Mouse (Mus musculus) activated CD4-positive, CD25-positive, alpha-beta regulatory T cell, adult 4 months (primary cell): Measurements from ENCODE around the gene BC004004. TPM values are rescaled to one million over a fixed set of nuclear protein-coding genes. Genes with fewer than 3 reads are reported as not detected.

Source experiments
- ATAC-seq: one replicate; pipeline ENCODE4 v1.8.0; 2017
- polyA plus RNA-seq, 2 experiments: library from polyadenylated mRNA; unstranded; fragments of 100-300 nt; shearing (Covaris generic); gene quantifications; one replicate each; pipeline ENCODE4 v1.2.1; 2017

Gene BC004004
- polyA plus RNA-seq, 2 experiments from 2014 or later: 125 to 132 TPM

DNA sequence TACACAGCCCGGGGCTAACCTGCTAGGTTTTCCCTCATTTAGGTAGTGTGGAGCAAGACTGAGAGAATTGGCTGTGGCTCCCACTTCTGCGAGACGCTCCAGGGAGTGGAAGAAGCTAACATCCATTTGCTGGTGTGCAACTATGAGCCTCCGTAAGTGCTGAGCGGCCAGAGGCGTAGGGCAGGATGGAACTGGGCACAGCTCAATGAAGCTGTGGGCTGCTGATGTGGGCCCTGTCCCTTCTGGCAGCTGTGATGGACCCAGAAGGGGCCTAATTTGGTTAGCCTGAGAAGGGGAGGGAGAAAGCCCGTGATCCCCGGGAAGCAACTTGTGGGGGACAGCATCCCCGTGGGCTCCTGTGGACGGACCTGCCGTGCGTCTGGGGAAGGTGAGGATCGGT is 57.2 kb downstream of the BC004004 start:
- no peak for ATAC-seq

DNA sequence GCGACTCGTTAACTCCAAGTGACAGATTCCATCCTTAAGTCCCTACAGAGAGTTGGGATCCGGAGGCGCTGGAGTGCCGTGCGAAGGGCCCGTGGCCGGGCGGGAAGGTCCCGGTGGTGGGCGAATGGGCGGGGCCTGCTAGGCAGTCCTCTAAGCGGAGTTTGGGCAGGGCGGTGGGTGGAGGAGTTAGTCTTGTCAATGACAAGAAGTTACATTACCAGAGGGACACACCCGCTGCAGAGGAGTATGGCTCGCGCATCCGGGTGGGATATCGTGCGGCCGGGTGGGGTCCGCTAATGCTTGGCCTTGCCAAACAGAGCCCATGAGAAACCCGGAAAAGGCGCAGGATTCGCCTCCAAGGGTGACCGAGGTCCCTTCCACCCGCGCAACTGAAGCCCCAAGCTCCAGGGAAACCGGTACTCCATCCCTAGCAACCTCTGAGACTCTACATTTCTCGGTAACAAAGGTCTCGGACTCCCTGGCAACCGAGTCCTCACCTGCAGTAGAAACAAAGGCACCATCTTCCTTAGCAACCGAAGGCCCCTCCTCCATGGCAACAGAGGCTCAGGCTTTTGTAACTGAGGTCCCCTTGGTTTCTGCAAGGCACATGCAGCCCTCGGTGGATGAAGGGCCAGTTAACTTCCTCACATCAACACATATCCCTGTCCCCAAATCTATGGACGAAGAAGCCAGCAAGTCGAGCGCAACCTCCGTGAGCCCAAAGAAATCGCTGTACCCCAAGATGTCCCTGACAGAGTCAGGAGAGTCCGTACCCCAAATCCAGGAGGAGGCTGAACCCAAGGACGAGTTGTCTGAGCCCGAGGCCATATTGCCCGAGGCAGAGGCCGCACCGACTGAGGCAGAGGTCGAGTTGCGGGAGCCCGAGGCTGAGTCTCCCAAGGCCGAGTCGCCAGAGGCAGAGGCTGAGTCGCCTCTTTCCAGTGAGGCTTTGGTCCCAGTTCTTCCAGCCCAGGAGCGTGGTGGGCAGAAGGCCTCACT is 58.2 kb downstream of the BC004004 start:
- no peak for ATAC-seq

- no peak for ATAC-seq
Observed at GRCm38 (mm10) chr17:29327691-29328090, 59.1 kb downstream of the BC004004 start.

- no peak for ATAC-seq
Observed at GRCm38 (mm10) chr17:29330221-29330620, 61.6 kb downstream of the BC004004 start.

DNA sequence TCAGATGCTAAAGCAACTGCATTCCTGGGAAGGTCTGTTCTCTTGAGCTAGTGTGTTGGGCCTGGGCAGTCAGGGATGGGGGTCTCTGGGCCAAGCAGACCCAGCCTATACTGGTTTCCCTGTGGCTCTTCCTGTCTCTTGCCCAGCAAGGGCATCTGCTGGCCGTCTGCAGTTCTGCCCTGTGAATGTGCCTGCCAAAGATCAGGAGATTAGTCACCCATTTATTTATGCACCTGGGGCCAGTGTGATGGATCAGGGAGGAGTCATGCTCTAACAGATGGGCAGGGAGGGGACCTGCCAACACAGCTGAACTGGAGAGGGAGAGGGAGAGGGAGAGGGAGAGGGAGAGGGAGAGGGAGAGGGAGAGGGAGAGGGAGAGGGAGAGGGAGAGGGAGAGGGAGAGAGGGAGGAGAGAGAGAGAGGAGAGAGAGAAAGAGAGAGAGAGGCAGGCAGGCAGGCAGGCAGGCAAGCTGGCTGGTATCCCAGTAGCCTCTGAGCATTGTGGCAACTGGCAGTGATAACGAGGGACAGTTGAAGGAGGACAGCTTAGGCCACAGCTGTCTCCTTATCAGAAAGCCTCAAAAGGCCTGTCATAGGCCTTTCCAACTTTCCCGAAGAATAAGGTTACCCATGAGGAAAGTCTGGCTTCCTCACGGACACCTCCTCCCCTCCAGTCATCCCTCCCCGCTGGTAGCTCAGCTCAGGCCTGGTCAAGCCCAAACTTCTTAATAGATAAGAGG is 62.3 kb downstream of the BC004004 start:
- ATAC-seq: no peak

DNA sequence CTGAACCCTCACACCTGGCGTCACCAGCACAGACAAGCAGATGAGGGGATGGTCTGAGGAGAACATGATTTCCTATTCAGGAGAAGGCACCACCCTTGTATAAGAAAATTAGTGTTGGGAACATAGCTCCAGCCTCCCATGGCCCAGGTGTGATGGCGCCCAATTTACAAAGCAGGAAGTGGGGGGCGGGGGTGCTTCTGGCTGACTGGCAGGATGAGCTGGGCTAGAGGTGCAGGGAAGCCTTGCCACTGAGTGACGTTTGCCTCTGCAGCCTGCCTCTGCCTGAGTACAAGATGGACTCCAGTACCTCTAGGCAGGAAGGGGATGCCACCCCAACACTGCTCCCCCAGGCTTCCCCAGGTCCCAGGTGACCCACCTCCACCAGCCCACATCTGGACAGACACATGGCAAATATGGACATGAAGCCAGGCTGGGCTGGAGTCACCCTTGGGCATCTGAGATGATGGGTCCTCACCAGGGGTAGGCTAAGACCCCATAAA is 63.6 kb downstream of the BC004004 start:
- no peak for ATAC-seq

GRCm38 (mm10) chr17:29336266-29336990 is 67.8 kb downstream of the BC004004 start:
- no peak for ATAC-seq

- no peak for ATAC-seq
Observed at GRCm38 (mm10) chr17:29337979-29338823, 69.6 kb downstream of the BC004004 start.

DNA sequence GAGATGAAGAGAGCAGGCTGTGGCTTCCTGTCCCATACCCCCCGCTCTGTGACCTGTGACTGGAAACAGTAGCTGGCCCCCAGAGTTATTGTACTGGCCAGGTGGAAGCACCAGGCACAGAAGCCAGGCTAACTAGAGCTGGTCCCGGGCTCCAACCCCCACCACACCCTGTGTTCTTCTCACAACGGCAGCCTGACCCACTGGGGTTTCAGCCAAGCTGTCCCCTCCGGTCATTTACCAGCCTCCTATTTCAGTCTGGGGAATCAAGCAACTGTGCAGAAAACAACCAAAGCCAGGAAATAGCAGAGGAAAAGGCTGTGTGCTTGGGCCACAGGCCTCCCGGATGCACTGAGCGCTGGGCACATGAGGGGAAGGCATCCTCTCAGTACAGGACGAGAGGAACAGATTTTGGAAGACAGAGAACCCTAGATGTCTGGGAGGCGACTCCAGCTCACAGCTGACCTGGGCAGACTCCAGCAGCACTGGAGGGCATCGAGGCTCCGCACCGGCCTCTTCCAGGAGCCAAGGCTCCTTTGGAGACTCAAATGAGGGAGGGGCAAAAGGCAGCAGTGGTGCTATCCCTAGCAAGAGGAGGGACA is 70.7 kb downstream of the BC004004 start:
- no peak for ATAC-seq

GRCm38 (mm10) chr17:29340406-29341261 is 72.0 kb downstream of the BC004004 start:
- ATAC-seq: no peak

DNA sequence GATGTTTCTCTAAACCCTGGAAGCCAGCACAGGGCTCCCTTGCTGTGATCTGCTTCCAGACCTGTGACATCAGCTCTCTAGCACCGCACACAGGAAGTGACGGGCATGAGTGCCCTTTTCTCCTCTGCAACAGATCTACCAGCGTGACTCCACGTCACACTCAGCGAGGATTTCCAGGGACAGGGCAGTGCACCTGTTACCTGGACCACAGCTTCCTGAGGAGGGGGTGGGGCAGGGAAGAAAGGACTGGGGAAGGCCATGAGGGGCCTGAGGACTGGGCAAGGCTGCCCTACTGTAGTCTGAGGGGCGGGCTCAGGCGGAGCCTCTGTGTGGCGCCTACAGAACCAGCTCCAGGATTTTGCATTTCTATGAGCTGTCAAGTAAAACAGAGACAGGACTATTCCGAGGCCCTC is 73.0 kb downstream of the BC004004 start:
- peak; percentile 66 for ATAC-seq

DNA sequence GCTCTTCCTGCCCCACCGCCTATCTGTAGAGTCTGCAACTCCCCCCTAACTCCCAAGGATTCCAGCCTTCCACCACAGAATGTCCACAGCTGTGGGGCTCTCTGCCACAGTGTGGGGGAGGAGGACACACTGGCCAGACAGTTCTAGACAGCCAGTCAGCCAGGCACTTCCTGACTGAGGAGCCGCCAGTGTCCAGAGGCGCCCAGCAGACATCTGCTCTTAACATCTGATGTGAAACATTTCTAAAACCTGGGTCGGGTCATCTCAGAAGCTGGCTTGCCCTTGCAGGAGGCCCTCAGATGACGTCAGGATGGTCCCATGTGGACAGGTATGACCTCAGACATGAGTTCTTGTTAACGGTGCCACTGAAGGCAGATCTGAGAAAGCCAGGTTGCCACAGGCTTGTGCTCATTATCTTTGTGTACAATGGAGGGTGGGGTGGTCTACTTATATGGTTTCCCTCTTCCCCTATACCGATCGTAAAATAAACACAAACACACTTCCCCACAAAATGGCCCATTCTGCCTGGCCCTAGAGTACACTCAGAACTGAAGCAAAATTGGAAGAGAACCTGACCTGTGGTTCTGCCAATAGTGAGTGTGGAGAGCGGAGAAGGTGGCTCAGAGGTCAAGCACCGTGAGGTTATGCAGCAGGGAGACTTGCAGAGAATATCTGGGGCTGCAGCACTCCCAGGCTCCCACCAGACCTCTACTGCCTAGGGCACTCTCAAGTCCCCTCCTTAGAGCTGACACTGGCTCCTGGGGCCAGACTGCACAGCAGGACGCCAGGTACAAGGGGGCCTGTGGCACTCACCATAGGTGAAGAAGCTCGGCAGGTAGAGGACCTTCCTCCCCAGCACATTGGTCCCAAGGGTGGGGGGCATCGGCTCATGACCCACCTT is 73.7 kb downstream of the BC004004 start:
- no peak for ATAC-seq

- no peak for ATAC-seq
Observed at GRCm38 (mm10) chr17:29343241-29343640, 74.7 kb downstream of the BC004004 start.

- no peak for ATAC-seq
Observed at GRCm38 (mm10) chr17:29345272-29345671, 76.7 kb downstream of the BC004004 start.

DNA sequence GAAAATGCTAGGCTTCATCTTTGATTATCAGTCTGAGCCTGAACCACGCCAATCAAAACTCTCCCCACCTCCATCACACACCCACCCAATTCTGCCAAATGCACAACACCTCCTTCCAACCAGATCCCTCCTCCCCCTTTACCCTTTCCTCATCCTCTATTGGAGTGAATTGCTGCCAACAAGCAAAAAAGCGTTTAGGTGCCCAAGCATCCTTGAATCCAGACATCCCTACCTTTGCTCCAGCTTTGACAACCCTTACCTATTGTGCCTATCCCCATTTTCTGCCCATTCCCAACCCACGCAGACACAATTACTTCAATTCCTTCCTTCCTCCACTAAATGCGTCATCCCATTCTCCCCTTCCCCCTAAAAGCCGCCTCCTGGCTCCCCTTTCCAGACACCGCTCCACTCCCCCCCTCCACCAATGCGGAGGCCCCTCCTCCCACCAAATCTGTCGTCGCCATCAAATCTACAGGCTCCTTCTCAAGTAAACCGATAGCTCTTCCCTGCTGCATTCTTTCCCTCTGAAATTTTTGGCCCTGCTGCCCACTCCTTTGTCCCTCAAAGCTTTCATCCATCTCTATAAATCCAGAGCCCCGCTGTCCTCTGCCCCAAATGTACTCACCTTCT is 78.0 kb downstream of the BC004004 start:
- ATAC-seq: no peak

DNA sequence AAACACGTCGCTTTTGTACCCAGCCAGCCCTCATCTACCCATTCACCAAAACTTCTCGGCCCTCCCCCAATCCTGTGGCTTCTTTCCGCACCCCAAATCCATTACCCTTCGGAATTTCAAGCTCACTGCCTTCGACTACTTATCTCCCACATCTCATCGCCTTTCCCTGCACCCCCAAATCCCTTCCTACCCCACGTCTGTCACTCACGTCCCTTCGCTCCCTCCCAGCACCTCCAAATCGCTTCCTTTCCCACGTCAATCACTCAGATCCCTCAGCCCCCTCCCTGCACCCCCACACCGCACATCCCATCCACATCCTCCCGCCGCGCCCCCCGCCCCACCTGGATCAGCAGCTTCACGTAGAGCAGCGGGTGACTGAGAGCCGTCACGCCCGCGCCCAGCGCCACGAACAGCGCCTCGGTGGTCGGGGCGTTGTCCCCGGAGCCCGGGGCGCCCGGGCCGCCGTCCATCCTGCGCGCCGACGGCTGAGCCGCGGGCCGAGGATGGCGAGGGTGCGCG is 78.6 kb downstream of the BC004004 start:
- ATAC-seq: peak; percentile 8

DNA sequence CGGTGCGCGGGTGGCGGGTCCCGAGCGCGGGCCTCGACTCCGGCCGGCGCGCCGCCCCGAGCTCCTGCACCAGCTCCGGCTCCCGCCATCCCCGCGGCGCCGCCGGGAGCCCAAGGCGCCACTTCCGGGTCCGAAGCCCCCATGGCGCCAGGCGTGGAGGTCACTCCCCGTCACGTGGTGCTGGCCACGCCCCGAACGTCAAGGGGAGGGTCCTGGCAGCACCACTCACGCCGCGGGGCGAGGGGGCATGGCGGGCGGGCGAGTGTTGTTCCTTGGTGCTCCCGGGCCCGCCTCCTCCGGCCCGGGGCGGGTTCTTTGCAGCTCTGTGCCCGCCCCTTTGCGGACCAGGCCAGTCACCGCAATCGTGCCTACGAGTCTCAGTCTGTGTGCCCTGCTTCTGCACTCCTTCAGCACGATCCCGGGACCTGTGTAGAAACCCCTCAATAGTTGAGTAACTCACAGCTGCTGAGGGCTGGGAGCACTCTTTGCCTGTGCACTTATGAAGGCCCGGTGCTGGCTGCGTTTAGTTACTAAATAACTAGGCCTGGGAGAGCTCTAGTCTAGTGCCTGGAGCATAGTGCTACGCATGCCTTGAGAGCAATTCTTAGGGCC is 79.2 kb downstream of the BC004004 start, which contains the start of gene Mtch1:
TSS of gene Mtch1 (minus strand) at position 290 of the 612 bp plus-strand sequence.
- peak; percentile 89 for ATAC-seq

DNA sequence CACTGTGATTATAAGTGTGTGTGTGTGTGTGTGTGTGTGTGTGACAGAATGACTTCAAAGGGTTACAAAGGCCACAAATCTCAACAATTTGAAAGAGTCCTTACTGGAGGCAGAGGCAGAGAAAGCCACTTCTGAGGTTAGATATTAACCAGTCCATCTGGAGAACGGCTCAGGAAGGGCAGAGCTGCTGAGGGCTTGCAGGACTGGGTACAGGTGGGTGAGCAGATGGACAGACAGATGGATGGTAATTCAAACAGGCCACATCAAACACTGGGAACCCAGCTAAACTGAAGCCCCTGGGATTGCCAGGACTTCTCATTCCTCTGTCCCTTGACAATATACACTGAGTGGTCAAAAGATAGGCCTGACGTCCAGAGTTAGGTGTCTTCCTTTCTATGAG is 80.4 kb downstream of the BC004004 start:
- no peak for ATAC-seq
